Mouse (Mus musculus) ovary, adult 10 weeks (tissue): Measurements from ENCODE around the gene Ssrp1. TPM values are rescaled to one million over a fixed set of nuclear protein-coding genes. Genes with fewer than 3 reads are reported as not detected.

ENCODE experiments used
- polyA plus RNA-seq: library from polyadenylated mRNA; stranded (reverse); fragments of 350-450 nt; fragmentation: Illumina TruSeq; extraction: RNeasy Lipid Tissue Mini Kit (QIAGEN cat#74804); gene quantifications from one replicate; pipeline ENCODE4 v1.2.3, GENCODE M21; 2014

The Ssrp1 gene
- polyA plus RNA-seq = 178 TPM

GRCm38 (mm10) chr2:85037047-85038026 is at the start of gene Ssrp1, which contains the start of gene P2rx3:
Gene Ssrp1 (plus strand): TSS chr2:85037234.
Gene P2rx3 (minus strand): TSS chr2:85037462.

GRCm38 (mm10) chr2:84987930-84988329 is 49.1 kb upstream of the Ssrp1 start, which contains the start of gene Prg3:
Gene Prg3 (plus strand): TSS chr2:84988215.

GRCm38 (mm10) chr2:85047596-85048167 is 10.6 kb downstream of the Ssrp1 start, which contains the start of gene Tnks1bp1:
Gene Tnks1bp1 (plus strand): TSS chr2:85048022.

Other genes with a start within 250 kb of the Ssrp1 start
- 25.2 TPM for gene Ube2l6, start 238.4 kb upstream of the Ssrp1 start, polyA plus RNA-seq
- gene Smtnl1, start 214.6 kb upstream of the Ssrp1 start, polyA plus RNA-seq = not detected
- 2.7 TPM for gene Timm10, start 210.2 kb upstream of the Ssrp1 start, polyA plus RNA-seq
- gene Slc43a1, start 198.4 kb upstream of the Ssrp1 start, polyA plus RNA-seq = 2.0 TPM
- not detected for gene Rtn4rl2, start 150.5 kb upstream of the Ssrp1 start, polyA plus RNA-seq
- gene Slc43a3, start 100.7 kb upstream of the Ssrp1 start, polyA plus RNA-seq = 39.9 TPM
- gene Prg2, start 56.8 kb upstream of the Ssrp1 start, polyA plus RNA-seq = not detected
- not detected for gene Prg3, start 49.0 kb upstream of the Ssrp1 start, polyA plus RNA-seq
- not detected for gene P2rx3, start 228 bp downstream of the Ssrp1 start, polyA plus RNA-seq
- 0.43 TPM for gene Tnks1bp1, start 10.8 kb downstream of the Ssrp1 start, polyA plus RNA-seq
- gene Aplnr, start 99.0 kb downstream of the Ssrp1 start, polyA plus RNA-seq = 28.1 TPM
- 11.3 TPM for gene Lrrc55, start 160.0 kb downstream of the Ssrp1 start, polyA plus RNA-seq